Mouse (Mus musculus): ENCODE results near the gene Napsa.

DNA sequence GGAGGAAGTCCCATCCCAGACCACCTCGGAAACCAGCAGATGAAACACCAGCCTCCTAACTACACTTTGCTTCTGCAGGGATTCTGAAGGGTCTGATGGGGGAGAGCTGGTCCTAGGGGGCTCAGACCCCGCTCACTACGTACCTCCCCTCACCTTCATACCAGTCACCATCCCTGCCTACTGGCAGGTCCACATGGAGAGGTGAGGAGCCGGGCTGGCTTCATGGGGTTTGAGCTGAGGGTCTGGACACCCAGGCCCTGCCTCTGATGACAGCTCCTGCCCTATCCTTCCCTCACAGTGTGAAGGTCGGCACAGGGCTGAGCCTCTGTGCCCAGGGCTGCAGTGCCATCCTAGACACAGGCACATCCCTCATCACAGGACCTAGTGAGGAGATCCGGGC, 12.7 kb downstream of the Napsa start:
- TF ChIP-seq POLR2A (IDR thresholded peaks at IDR 0.05; ENCODE audit: insufficient read depth, low read depth, low read length) = no peak
- no peak for TF ChIP-seq CTCF (IDR thresholded peaks at IDR 0.05; ENCODE audit: insufficient read depth, low read depth, low read length)
